Mouse (Mus musculus) right cerebral cortex, adult 18-20 months (tissue): ENCODE data around the gene Cryzl2.

ENCODE experiments used
- DNase-seq: peaks from one replicate; pipeline ENCODE4 v3.0.0; 2022; ENCODE audit warnings: mixed read lengths

Cryzl2 gene

DNA sequence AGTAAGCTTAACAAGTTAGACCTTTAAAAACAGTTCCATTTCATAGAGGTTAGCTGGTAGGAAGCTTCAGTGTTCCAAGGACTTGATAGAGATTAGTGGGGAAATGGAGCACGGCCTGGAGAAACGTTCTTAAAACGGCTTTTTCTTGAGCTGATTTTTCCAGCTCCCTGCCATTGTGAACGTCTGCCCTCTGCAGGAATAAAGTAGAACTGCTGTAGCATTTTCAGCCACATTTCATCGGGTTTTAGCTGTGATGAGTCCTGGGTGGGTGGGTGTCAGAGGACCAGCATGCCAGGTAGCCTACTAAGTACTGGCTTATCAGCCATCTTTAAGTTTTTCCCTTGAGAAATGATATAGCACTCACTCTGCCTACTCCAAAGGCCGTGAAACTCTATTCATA, 78.1 kb downstream of the Cryzl2 start:
- peak; percentile 63 for DNase-seq

DNA sequence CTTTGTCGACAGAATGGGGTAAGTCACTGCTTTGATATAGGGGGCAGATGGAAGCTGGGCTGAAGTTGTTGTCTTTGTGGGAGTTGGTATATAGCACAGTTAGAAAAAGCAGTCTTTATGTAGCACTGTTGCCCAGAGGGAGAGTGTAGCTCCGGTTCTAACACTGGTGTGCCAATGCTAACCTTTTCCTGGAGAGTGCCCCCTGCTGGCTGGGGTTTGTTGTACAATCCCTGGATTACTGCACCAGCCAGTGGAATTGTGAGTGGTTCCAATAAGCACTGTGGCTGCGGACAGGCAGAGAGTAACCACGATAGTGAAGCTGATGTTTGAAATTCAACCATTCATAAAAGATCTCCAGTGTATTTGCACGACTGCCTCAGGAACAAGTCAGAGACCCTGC, 79.3 kb downstream of the Cryzl2 start:
- no peak for DNase-seq
